Mouse (Mus musculus) stomach, embryonic 15.5 days (tissue): ENCODE data around the gene Plekhh2. TPM values are rescaled to one million over a fixed set of nuclear protein-coding genes. Genes with fewer than 3 reads are reported as not detected.

Source experiments
- ATAC-seq: fragments of 200-750 bp; cut with Nextera tagmentation; 2 replicates; pipeline ENCODE4 v1.8.0; 2017; ENCODE audit warnings: low read depth, moderate number of reproducible peaks, moderate TSS enrichment; ENCODE audit not compliant: insufficient read depth, low FRiP score
- H3K27ac ChIP-seq: fragments of 300-500 bp; sonication (generic); 2 replicates; pipeline ENCODE4 v1.5.1; 2015; ENCODE audit warnings: mild to moderate bottlenecking, inconsistent platforms
- H3K27me3 ChIP-seq: fragments of 300-500 bp; sonication (generic); replicated peaks from 2 replicates; pipeline ENCODE4 v1.6.1; 2015; ENCODE audit warnings: inconsistent platforms
- H3K36me3 ChIP-seq: fragments of 300-500 bp; sonication (generic); 2 replicates; pipeline ENCODE4 v1.6.1; 2015; ENCODE audit warnings: inconsistent platforms
- H3K4me1 ChIP-seq: fragments of 300-500 bp; sonication (generic); 2 replicates; pipeline ENCODE4 v1.6.1; 2015; ENCODE audit warnings: inconsistent platforms
- H3K4me2 ChIP-seq: fragments of 300-500 bp; sonication (generic); 2 replicates; pipeline ENCODE4 v1.6.1; 2015; ENCODE audit warnings: mild to moderate bottlenecking, inconsistent platforms
- H3K4me3 ChIP-seq: fragments of 300-500 bp; sonication (generic); replicated peaks from 2 replicates; pipeline ENCODE4 v1.5.1; 2015; ENCODE audit warnings: inconsistent platforms
- H3K9ac ChIP-seq: fragments of 300-500 bp; sonication (generic); 2 replicates; pipeline ENCODE4 v1.6.1; 2015; ENCODE audit warnings: inconsistent platforms
- H3K9me3 ChIP-seq: fragments of 300-500 bp; sonication (generic); 2 replicates; pipeline ENCODE4 v1.6.1; 2016; ENCODE audit warnings: inconsistent platforms
- WGBS: fragments of 180-500 bp; shearing (Covaris S2); methylation state at CpG from one replicate; pipeline ENCODE4 v1.1.7; 2015; 5-methylcytosine and 5-hydroxymethylcytosine counted together
- polyA plus RNA-seq: library from polyadenylated mRNA; unstranded; fragments of >200 nt; fragmentation: Nextera tagmentation; extraction: Ambion mirVana; gene quantifications from 2 replicates; pipeline ENCODE4 v1.2.1, GENCODE M21; 2015

Gene Plekhh2
- polyA plus RNA-seq, 1 experiment from 2014 or later, result 7.8 TPM

GRCm38 (mm10) chr17:84497026-84497425 is 14.7 kb upstream of the Plekhh2 start:
- ATAC-seq, result no peak
- Histone ChIP-seq H3K9me3 (no peaks in the 10 kb centered on the region), H3K4me1 (no peaks in the 10 kb centered on the region), H3K4me3 (no peak overlapping the region), H3K36me3 (no peaks in the 10 kb centered on the region), H3K27me3 (no peaks in the 10 kb centered on the region), H3K27ac (no peak overlapping the region), H3K4me2 (no peak overlapping the region), H3K9ac (no peak overlapping the region)
- WGBS, result 88% methylated on average over 5 of the region's 5 CpGs

GRCm38 (mm10) chr17:84497559-84497958 is 14.1 kb upstream of the Plekhh2 start:
- Histone ChIP-seq H3K4me3 (no peak overlapping the region), H3K27me3 (no peaks in the 10 kb centered on the region), H3K4me1 (no peaks in the 10 kb centered on the region), H3K9ac (no peak overlapping the region), H3K4me2 (no peak overlapping the region), H3K36me3 (no peaks in the 10 kb centered on the region), H3K9me3 (no peaks in the 10 kb centered on the region), H3K27ac (no peak overlapping the region)
- 43% methylated on average over 2 of the region's 2 CpGs for WGBS
- no peak for ATAC-seq

GRCm38 (mm10) chr17:84497972-84498604 is 13.6 kb upstream of the Plekhh2 start:
- Histone ChIP-seq H3K36me3 (no peaks in the 10 kb centered on the region), H3K27me3 (no peaks in the 10 kb centered on the region), H3K4me1 (no peaks in the 10 kb centered on the region), H3K9me3 (no peaks in the 10 kb centered on the region), H3K27ac (peak overlapping the region; percentile 71), H3K9ac (no peak overlapping the region), H3K4me3 (no peak overlapping the region), H3K4me2 (no peak overlapping the region)
- 52% methylated on average over 3 of the region's 3 CpGs for WGBS
- ATAC-seq, result no peak

GRCm38 (mm10) chr17:84498639-84499038 is 13.1 kb upstream of the Plekhh2 start:
- Histone ChIP-seq H3K27ac (peak overlapping the region; percentile 71), H3K4me3 (no peak overlapping the region), H3K4me2 (no peak overlapping the region), H3K9me3 (no peaks in the 10 kb centered on the region), H3K4me1 (no peaks in the 10 kb centered on the region), H3K36me3 (no peaks in the 10 kb centered on the region), H3K27me3 (no peaks in the 10 kb centered on the region), H3K9ac (no peak overlapping the region)
- WGBS, result 43% methylated on average over 5 of the region's 5 CpGs
- ATAC-seq, result no peak; the same call in 1 of the 2 replicates

- ATAC-seq, result no peak
Measured at GRCm38 (mm10) chr17:84502341-84502740, 9.4 kb upstream of the Plekhh2 start.

GRCm38 (mm10) chr17:84505922-84506321 is 5.8 kb upstream of the Plekhh2 start:
- Histone ChIP-seq H3K4me2 (no peak overlapping the region), H3K9me3 (no peaks in the 10 kb centered on the region), H3K4me3 (no peak overlapping the region), H3K4me1 (no peaks in the 10 kb centered on the region), H3K27ac (no peak overlapping the region), H3K9ac (no peak overlapping the region), H3K27me3 (no peaks in the 10 kb centered on the region), H3K36me3 (no peaks in the 10 kb centered on the region)
- WGBS, result 40% methylated on average over 2 of the region's 2 CpGs
- no peak for ATAC-seq

More at GRCm38 (mm10) chr17:84502341-84502740, 9.4 kb upstream of the Plekhh2 start:
- no peaks in the 10 kb centered on the region for H3K27me3 ChIP-seq
- H3K9ac ChIP-seq, result no peak overlapping the region
- no peak overlapping the region for H3K4me2 ChIP-seq
- H3K4me1 ChIP-seq, result no peaks in the 10 kb centered on the region
- H3K9me3 ChIP-seq, result no peaks in the 10 kb centered on the region
- WGBS, result 65% methylated on average over 3 of the region's 3 CpGs
- no peaks in the 10 kb centered on the region for H3K36me3 ChIP-seq
- H3K4me3 ChIP-seq, result no peak overlapping the region
- no peak overlapping the region for H3K27ac ChIP-seq

- Histone ChIP-seq H3K36me3 (no peaks in the 10 kb centered on the region), H3K9ac (no peak overlapping the region), H3K4me1 (0 out of 2 replicates have a peak, but pooled peaks cover 6% of the 10 kb centered on the region), H3K27me3 (no peaks in the 10 kb centered on the region), H3K9me3 (no peaks in the 10 kb centered on the region), H3K27ac (no peak overlapping the region), H3K4me2 (no peak overlapping the region), H3K4me3 (no peak overlapping the region)
- ATAC-seq, result no peak
- WGBS, result 59% methylated on average over 3 of the region's 3 CpGs
Measured at GRCm38 (mm10) chr17:84508736-84509135, 3.0 kb upstream of the Plekhh2 start.

- Histone ChIP-seq H3K4me1 (0 out of 2 replicates have a peak, but pooled peaks cover 6% of the 10 kb centered on the region), H3K4me3 (no peak overlapping the region), H3K4me2 (no peak overlapping the region), H3K27ac (no peak overlapping the region), H3K9ac (no peak overlapping the region), H3K9me3 (no peaks in the 10 kb centered on the region), H3K36me3 (no peaks in the 10 kb centered on the region), H3K27me3 (no peaks in the 10 kb centered on the region)
- no peak for ATAC-seq
- 54% methylated on average over 4 of the region's 4 CpGs for WGBS
Measured at GRCm38 (mm10) chr17:84509176-84509575, 2.5 kb upstream of the Plekhh2 start.

- peak; percentile 15; the same call in 1 of the 2 replicates for ATAC-seq
- no peaks in the 10 kb centered on the region for H3K36me3 ChIP-seq
- 0 out of 2 replicates have a peak, but pooled peaks cover 6% of the 10 kb centered on the region for H3K4me1 ChIP-seq
- peak overlapping the region; percentile 87 for H3K27ac ChIP-seq
- H3K9me3 ChIP-seq, result no peaks in the 10 kb centered on the region
- H3K4me3 ChIP-seq, result no peak overlapping the region
- H3K4me2 ChIP-seq, result no peak overlapping the region
- WGBS, result 19% methylated on average over 5 of the region's 5 CpGs
- H3K9ac ChIP-seq, result no peak overlapping the region
- H3K27me3 ChIP-seq, result no peaks in the 10 kb centered on the region
Measured at GRCm38 (mm10) chr17:84510355-84510754, 1.3 kb upstream of the Plekhh2 start.

- 22% methylated on average over 11 of the region's 11 CpGs for WGBS
- H3K9ac ChIP-seq, result no peak overlapping the region
- H3K27ac ChIP-seq, result peak overlapping the region; percentile 87
- no peak for ATAC-seq
- H3K27me3 ChIP-seq, result no peaks in the 10 kb centered on the region
- peak overlapping the region; percentile 91 for H3K4me2 ChIP-seq
- H3K4me3 ChIP-seq, result peak overlapping the region; percentile 53
- no peaks in the 10 kb centered on the region for H3K36me3 ChIP-seq
- H3K9me3 ChIP-seq, result no peaks in the 10 kb centered on the region
- 0 out of 2 replicates have a peak, but pooled peaks cover 6% of the 10 kb centered on the region for H3K4me1 ChIP-seq
Measured at GRCm38 (mm10) chr17:84510961-84511639, 595 bp upstream of the Plekhh2 start.

- ATAC-seq, result 0 out of 2 replicates have a peak, but pooled peaks have one; percentile 40
- Histone ChIP-seq H3K9me3 (no peaks in the 10 kb centered on the region), H3K27me3 (no peaks in the 10 kb centered on the region), H3K4me2 (peak overlapping the region; percentile 91), H3K4me3 (peak overlapping the region; percentile 53), H3K36me3 (no peaks in the 10 kb centered on the region), H3K4me1 (0 out of 2 replicates have a peak, but pooled peaks cover 6% of the 10 kb centered on the region), H3K27ac (peak overlapping the region; percentile 87), H3K9ac (peak overlapping the region; percentile 29)
- 15% methylated on average over 4 of the region's 4 CpGs for WGBS
Measured at GRCm38 (mm10) chr17:84512516-84513085, 906 bp downstream of the Plekhh2 start.

- Histone ChIP-seq H3K4me3 (no peak overlapping the region), H3K27ac (no peak overlapping the region), H3K4me2 (no peak overlapping the region), H3K4me1 (0 out of 2 replicates have a peak, but pooled peaks cover 6% of the 10 kb centered on the region), H3K36me3 (no peaks in the 10 kb centered on the region), H3K27me3 (no peaks in the 10 kb centered on the region), H3K9me3 (no peaks in the 10 kb centered on the region), H3K9ac (no peak overlapping the region)
- 79% methylated on average over 5 of the region's 5 CpGs for WGBS
- ATAC-seq, result no peak
Measured at GRCm38 (mm10) chr17:84515901-84516300, 4.2 kb downstream of the Plekhh2 start.
